Mouse (Mus musculus) embryonic fibroblast, embryonic 13.5 days (primary cell): ENCODE measurements at regions not wholly inside any gene's neighbourhood (a gene's known extent, or its start where the extent isn't known, plus 50 kb on each side); places are given as distances from the start of the nearest gene placed in this dataset.

ENCODE experiments used
- CTCF ChIP-seq: IDR thresholded peaks from 2 replicates; pipeline ENCODE4 v1.5.1; 2011; ENCODE audit warnings: mild to moderate bottlenecking, control low read depth, low read length, moderate library complexity, borderline replicate concordance; ENCODE audit not compliant: insufficient read depth
- POLR2A ChIP-seq: IDR thresholded peaks from 2 replicates; pipeline ENCODE4 v1.6.1; 2011; ENCODE audit warnings: low read depth, mild to moderate bottlenecking, control low read depth, low read length, moderate library complexity

GRCm38 (mm10) chr4:142348910-142349309 lies 109.7 kb upstream of the Kazn start:
- TF ChIP-seq CTCF (no peak), POLR2A (no peak)
